Mouse (Mus musculus) gastrocnemius, adult 18-20 months (tissue): ENCODE results near the gene Olfr1499. TPM values are rescaled to one million over a fixed set of nuclear protein-coding genes. Genes with fewer than 3 reads are reported as not detected.
"Not testable (repeated sequence)": the region's sequence is repeated elsewhere in the genome, so short reads cannot be mapped to it uniquely, and the experiment has no call there.

Experiments
- DNase-seq: peaks from one replicate; pipeline ENCODE4 v3.0.0; 2021; ENCODE audit warnings: low spot score
- long read RNA-seq, 2 experiments: library from polyadenylated mRNA; stranded (forward); transcript quantifications; one replicate each; pipeline ENCODE4 v2.0.0; 2021
- total RNA-seq, 2 experiments: library from RNA; stranded (reverse); gene quantifications; 2 replicates each; pipeline ENCODE4 v1.2.3; 2021

The Olfr1499 gene
- not detected for total RNA-seq
- long read RNA-seq, experiment 1, result 0 reads
- long read RNA-seq, experiment 2, result 0 reads

- DNase-seq, result no peak
Measured at GRCm38 (mm10) chr19:13819347-13819746, at the start of gene Olfr1499. Gene Olfr1499 (minus strand): TSS chr19:13819447.

- no peak for DNase-seq
Measured at GRCm38 (mm10) chr19:13861495-13861894, 42.2 kb upstream of the Olfr1499 start, which contains the start of gene Olfr1502. Gene Olfr1502 (plus strand): TSS chr19:13861795.

- DNase-seq, result not testable (repeated sequence)
Measured at GRCm38 (mm10) chr19:13850592-13850991, 31.3 kb upstream of the Olfr1499 start, which contains the start of gene Olfr1501. Gene Olfr1501 (minus strand): TSS chr19:13850692.

GRCm38 (mm10) chr19:13830388-13830787 is 11.1 kb upstream of the Olfr1499 start, which contains the start of gene Olfr1500:
Gene Olfr1500 (minus strand): TSS chr19:13830488.
- no peak for DNase-seq

GRCm38 (mm10) chr19:13828447-13828846 is 9.2 kb upstream of the Olfr1499 start:
- DNase-seq, result no peak

GRCm38 (mm10) chr19:13820847-13821246 is 1.6 kb upstream of the Olfr1499 start:
- no peak for DNase-seq

- no peak for DNase-seq
Measured at GRCm38 (mm10) chr19:13818827-13819226, 420 bp downstream of the Olfr1499 start.

GRCm38 (mm10) chr19:13812823-13813222 is 6.4 kb downstream of the Olfr1499 start:
- no peak for DNase-seq

- DNase-seq, result not testable (repeated sequence)
Measured at GRCm38 (mm10) chr19:13805486-13805885, 13.8 kb downstream of the Olfr1499 start.

- DNase-seq, result no peak
Measured at GRCm38 (mm10) chr19:13798102-13798501, 21.1 kb downstream of the Olfr1499 start, which contains the start of gene Olfr1497. Gene Olfr1497 (minus strand): TSS chr19:13798202.

GRCm38 (mm10) chr19:13777578-13777977 is 41.7 kb downstream of the Olfr1499 start, which contains the start of gene Olfr1496:
Gene Olfr1496 (plus strand): TSS chr19:13777878.
- no peak for DNase-seq

GRCm38 (mm10) chr19:13768565-13769276 is 50.5 kb downstream of the Olfr1499 start:
- DNase-seq, result no peak

- no peak for DNase-seq
Measured at GRCm38 (mm10) chr19:13764306-13764705, 54.9 kb downstream of the Olfr1499 start, which contains the start of gene Olfr1495. Gene Olfr1495 (plus strand): TSS chr19:13764606.

Other genes starting within 250 kb of the Olfr1499 start
- gene Olfr1484, start 235.9 kb downstream of the Olfr1499 start, total RNA-seq, result not detected
- not detected for gene Olfr1487, start 202.1 kb downstream of the Olfr1499 start, total RNA-seq
- not detected for gene Olfr1489, start 187.8 kb downstream of the Olfr1499 start, total RNA-seq
- gene Olfr1490, start 168.4 kb downstream of the Olfr1499 start, total RNA-seq, result not detected
- not detected for gene Olfr1491, start 122.2 kb downstream of the Olfr1499 start, total RNA-seq
- gene Olfr1493-ps1, start 96.2 kb downstream of the Olfr1499 start, total RNA-seq, result not detected
- not detected for gene Olfr1494, start 79.7 kb downstream of the Olfr1499 start, total RNA-seq
- gene Olfr1495, start 54.8 kb downstream of the Olfr1499 start, total RNA-seq, result not detected
- not detected for gene Olfr1496, start 41.6 kb downstream of the Olfr1499 start, total RNA-seq
- not detected for gene Olfr1497, start 21.2 kb downstream of the Olfr1499 start, total RNA-seq
- not detected for gene Olfr1500, start 11.0 kb upstream of the Olfr1499 start, total RNA-seq
- not detected for gene Olfr1501, start 31.2 kb upstream of the Olfr1499 start, total RNA-seq
- gene Olfr1502, start 42.3 kb upstream of the Olfr1499 start, total RNA-seq, result not detected
- gene Olfr1504, start 78.5 kb upstream of the Olfr1499 start, total RNA-seq, result not detected
- gene Olfr1505, start 94.1 kb upstream of the Olfr1499 start, total RNA-seq, result not detected